In genomic region chr5:137289591-137290365, GRCm38 (mm10) we compare ENCODE assay signal across 8 mouse cellular contexts. TPM values are rescaled to one million over a fixed set of nuclear protein-coding genes. Genes with fewer than 3 reads are reported as not detected.
DNase-seq lines count a peak whose midpoint lies in the region; ATAC-seq and TF ChIP-seq lines count a peak whose summit lies in the region.

No protein-coding gene starts in this region.

- no peaks in the 10 kb centered on the region for H3K9me3 ChIP-seq in hindbrain, embryonic 13.5 days
- H3K9me3 ChIP-seq in midbrain, embryonic 12.5 days = no peaks in the 10 kb centered on the region

- peak overlapping the region; percentile 97 for H3K27ac ChIP-seq in bone marrow, adult 2 months (ENCODE audit: control insufficient read depth, insufficient read depth, low read depth, low read length, poor library complexity)
- no peak overlapping the region; the same call in 1 of the 2 replicates for H3K27ac ChIP-seq in hindbrain, embryonic 13.5 days
- H3K27ac ChIP-seq in midbrain, embryonic 12.5 days (replicated peaks) = no peak overlapping the region

- DNase-seq in cerebellum, adult 8-10 months = peak; percentile 24
- no peak for DNase-seq in cerebellum, postnatal 36 days
- DNase-seq in layer of hippocampus, postnatal 14 days (ENCODE audit: low spot score in 2 of 2) = no peak
- DNase-seq in frontal cortex, postnatal 36 days (ENCODE audit: low spot score in 2 of 2) = no peak
- DNase-seq in right cerebral cortex, postnatal 36 days (ENCODE audit: low spot score in 2 of 2) = no peak

- H3K27me3 ChIP-seq in hindbrain, embryonic 13.5 days = peaks cover 47% of the 10 kb centered on the region
- peaks cover 61% of the 10 kb centered on the region for H3K27me3 ChIP-seq in midbrain, embryonic 12.5 days

- no peaks in the 10 kb centered on the region; the same call in 1 of the 2 replicates for H3K4me1 ChIP-seq in bone marrow, adult 2 months (ENCODE audit: control insufficient read depth, insufficient read depth, low read length)
- H3K4me1 ChIP-seq in hindbrain, embryonic 13.5 days (replicated peaks) = peaks cover 61% of the 10 kb centered on the region
- peaks cover 53% of the 10 kb centered on the region for H3K4me1 ChIP-seq in midbrain, embryonic 12.5 days

- peak overlapping the region; percentile 68 for H3K9ac ChIP-seq in hindbrain, embryonic 13.5 days
- H3K9ac ChIP-seq in midbrain, embryonic 12.5 days (replicated peaks) = no peak overlapping the region

- TF ChIP-seq CTCF in bone marrow, adult 2 months (IDR thresholded peaks at IDR 0.05; ENCODE audit: control insufficient read depth, insufficient read depth, low read length) = no peak

- H3K4me2 ChIP-seq in hindbrain, embryonic 13.5 days = peak overlapping the region; percentile 89
- H3K4me2 ChIP-seq in midbrain, embryonic 12.5 days (replicated peaks) = peak overlapping the region; percentile 95

- WGBS in bone marrow, adult 2 months = 50% methylated on average over 13 of the region's 13 CpGs
- WGBS in hindbrain, embryonic 13.5 days = 58% methylated on average over 13 of the region's 13 CpGs
- 55% methylated on average over 13 of the region's 13 CpGs for WGBS in midbrain, embryonic 12.5 days

- peak; percentile 69 for TF ChIP-seq POLR2A in bone marrow, adult 2 months (IDR thresholded peaks at IDR 0.05; ENCODE audit: borderline replicate concordance, control insufficient read depth, low read depth, low read length)

- H3K4me3 ChIP-seq in bone marrow, adult 2 months (replicated peaks; ENCODE audit: control insufficient read depth, low read depth, low read length) = peak overlapping the region; percentile 51
- H3K4me3 ChIP-seq in hindbrain, embryonic 13.5 days = peak overlapping the region; percentile 49
- H3K4me3 ChIP-seq in midbrain, embryonic 12.5 days = no peak overlapping the region

- no peak for ATAC-seq in hindbrain, embryonic 13.5 days (ENCODE audit: low FRiP score)
- ATAC-seq in midbrain, embryonic 12.5 days (ENCODE audit: low FRiP score, low read depth) = no peak

- H3K36me3 ChIP-seq in hindbrain, embryonic 13.5 days = no peaks in the 10 kb centered on the region; the same call in 1 of the 2 replicates
- no peaks in the 10 kb centered on the region for H3K36me3 ChIP-seq in midbrain, embryonic 12.5 days

RNA-seq across cellular contexts. Expression of gene Ache, which starts 2.5 kb away (rescaled TPM):
- polyA plus RNA-seq in bone marrow, adult 2 months (2011; ENCODE audit: insufficient read depth, insufficient read length, low replicate concordance, missing spikeins) = 115 and 217 TPM in 2 replicates
- polyA plus RNA-seq in hindbrain, embryonic 13.5 days (2015; fragmentation: Nextera tagmentation; extraction: Ambion mirVana) = 22.2 and 23.8 TPM in 2 replicates
- polyA plus RNA-seq in midbrain, embryonic 12.5 days (2016; fragmentation: Nextera tagmentation; extraction: Ambion mirVana) = 5.0 and 5.3 TPM in 2 replicates
- total RNA-seq in layer of hippocampus, postnatal 14 days (2021) = 100 to 1,000 TPM in 1 of 2 experiments, 10 to 100 TPM in 1; 85.6 to 100 TPM

RNA-seq across cellular contexts. Expression of gene Ufsp1, which starts 4.7 kb away (rescaled TPM):
- 74.0 and 131 TPM in 2 replicates for polyA plus RNA-seq in bone marrow, adult 2 months (2011; ENCODE audit: insufficient read depth, insufficient read length, low replicate concordance, missing spikeins)
- 12.9 and 14.1 TPM in 2 replicates for polyA plus RNA-seq in hindbrain, embryonic 13.5 days (2015; fragmentation: Nextera tagmentation; extraction: Ambion mirVana)
- 7.9 and 8.0 TPM in 2 replicates for polyA plus RNA-seq in midbrain, embryonic 12.5 days (2016; fragmentation: Nextera tagmentation; extraction: Ambion mirVana)
- 10 to 100 TPM; 18.0 to 19.9 TPM for total RNA-seq in layer of hippocampus, postnatal 14 days (2021)

RNA-seq across cellular contexts. Expression of gene Srrt, which starts 17.7 kb away (rescaled TPM):
- polyA plus RNA-seq in bone marrow, adult 2 months (2011; ENCODE audit: insufficient read depth, insufficient read length, low replicate concordance, missing spikeins) = 304 and 461 TPM in 2 replicates
- polyA plus RNA-seq in hindbrain, embryonic 13.5 days (2015; fragmentation: Nextera tagmentation; extraction: Ambion mirVana) = 105 and 113 TPM in 2 replicates
- 178 and 180 TPM in 2 replicates for polyA plus RNA-seq in midbrain, embryonic 12.5 days (2016; fragmentation: Nextera tagmentation; extraction: Ambion mirVana)
- total RNA-seq in layer of hippocampus, postnatal 14 days (2021) = 100 to 1,000 TPM; 189 to 217 TPM

RNA-seq across cellular contexts. Expression of gene Trip6, which starts 24.4 kb away (rescaled TPM):
- 9.0 and 15.5 TPM in 2 replicates for polyA plus RNA-seq in bone marrow, adult 2 months (2011; ENCODE audit: insufficient read depth, insufficient read length, low replicate concordance, missing spikeins)
- polyA plus RNA-seq in hindbrain, embryonic 13.5 days (2015; fragmentation: Nextera tagmentation; extraction: Ambion mirVana) = 19.2 and 20.0 TPM in 2 replicates
- 34.9 and 43.3 TPM in 2 replicates for polyA plus RNA-seq in midbrain, embryonic 12.5 days (2016; fragmentation: Nextera tagmentation; extraction: Ambion mirVana)
- total RNA-seq in layer of hippocampus, postnatal 14 days (2021) = 1 to 10 TPM; 4.6 to 6.0 TPM

RNA-seq across cellular contexts. Expression of gene Slc12a9, which starts 43.6 kb away (rescaled TPM):
- 10.9 and 14.4 TPM in 2 replicates for polyA plus RNA-seq in bone marrow, adult 2 months (2011; ENCODE audit: insufficient read depth, insufficient read length, low replicate concordance, missing spikeins)
- polyA plus RNA-seq in hindbrain, embryonic 13.5 days (2015; fragmentation: Nextera tagmentation; extraction: Ambion mirVana) = 25.8 and 27.4 TPM in 2 replicates
- polyA plus RNA-seq in midbrain, embryonic 12.5 days (2016; fragmentation: Nextera tagmentation; extraction: Ambion mirVana) = 22.7 and 22.9 TPM in 2 replicates
- total RNA-seq in layer of hippocampus, postnatal 14 days (2021) = 10 to 100 TPM; 29.7 to 35.5 TPM
